Comparison of ENCODE assay signal across 31 mouse cellular contexts in genomic region chr5:104202351-104202750, GRCm38 (mm10). TPM values are rescaled to one million over a fixed set of nuclear protein-coding genes. Genes with fewer than 3 reads are reported as not detected.
DNase-seq lines count a peak whose midpoint lies in the region; ATAC-seq and TF ChIP-seq lines count a peak whose summit lies in the region.
"Had no signal": no experiment of that assay in that cellular context is flagged by ENCODE, and none has a peak within 500 bp of the region (broad histone marks: within the 10 kb centered on the region; RNA-seq: fewer than 3 reads in every experiment).

TSS of gene Dmp1 (plus strand) at chr5:104202613.

- peak; percentile 31 for DNase-seq in embryonic facial prominence, embryonic 14.5 days (ENCODE audit: low spot score)
- no peak for DNase-seq in embryonic facial prominence, embryonic 10.5 days (ENCODE audit: low spot score)
- no peak for DNase-seq in stomach, postnatal 0 days (ENCODE audit: low spot score)
- DNase-seq in liver, postnatal 0 days = no peak
- DNase-seq in forebrain, embryonic 10.5 days (ENCODE audit: extremely low spot score, low spot score) = no peak
- DNase-seq: B cell, adult 2 months; cerebellum, adult 9-10 months; cerebellum, postnatal 36 days; gastrocnemius, postnatal 36 days; heart, postnatal 14 days; kidney, adult 18-20 months; kidney, postnatal 25 days; left cerebral cortex, postnatal 4 days; right cerebral cortex, adult 18-20 months; spleen, adult 18-20 months had no signal

- ATAC-seq in embryonic facial prominence, embryonic 14.5 days (ENCODE audit: low read depth) = no peak
- no peak for ATAC-seq in stomach, embryonic 14.5 days (ENCODE audit: insufficient number of reproducible peaks, insufficient read depth, low FRiP score, low read depth)
- no peak for ATAC-seq in stomach, postnatal 0 days (ENCODE audit: low FRiP score, low TSS enrichment)
- no peak for ATAC-seq in embryonic facial prominence, embryonic 15.5 days (ENCODE audit: insufficient number of reproducible peaks, low FRiP score, low TSS enrichment, low read depth)
- ATAC-seq in liver, postnatal 0 days = no peak
- ATAC-seq: forebrain, embryonic 13.5 days; hindbrain, embryonic 16.5 days; midbrain, embryonic 16.5 days had no signal

- H3K4me3 ChIP-seq in embryonic facial prominence, embryonic 14.5 days (ENCODE audit: low read depth, low read length) = no peak within 1 kb of the TSS
- no peak within 1 kb of the TSS for H3K4me3 ChIP-seq in embryonic facial prominence, embryonic 10.5 days
- H3K4me3 ChIP-seq in stomach, embryonic 14.5 days (ENCODE audit: low read depth, low read length) = no peak within 1 kb of the TSS
- no peak within 1 kb of the TSS for H3K4me3 ChIP-seq in stomach, postnatal 0 days (ENCODE audit: low read depth, low read length)
- no peak within 1 kb of the TSS for H3K4me3 ChIP-seq in embryonic facial prominence, embryonic 15.5 days (replicated peaks)
- no peak within 1 kb of the TSS for H3K4me3 ChIP-seq in liver, postnatal 0 days (ENCODE audit: low read depth, low read length)
- H3K4me3 ChIP-seq in forebrain, embryonic 10.5 days = no peak within 1 kb of the TSS
- H3K4me3 ChIP-seq: embryonic facial prominence, embryonic 12.5 days; erythroblast, embryonic 14.5 days; forebrain, embryonic 13.5 days; heart, embryonic 13.5 days; kidney, embryonic 15.5 days; liver, embryonic 15.5 days; lung, embryonic 15.5 days; neural tube, embryonic 12.5 days had no signal

- H3K4me1 ChIP-seq in embryonic facial prominence, embryonic 14.5 days (ENCODE audit: control insufficient read depth, insufficient read depth, low read length) = peaks cover 9% of the 10 kb centered on the region
- H3K4me1 ChIP-seq in embryonic facial prominence, embryonic 10.5 days = peaks cover 2% of the 10 kb centered on the region; the same call in 1 of the 2 replicates
- no peaks in the 10 kb centered on the region for H3K4me1 ChIP-seq in stomach, embryonic 14.5 days (ENCODE audit: control insufficient read depth, insufficient read depth, low read length)
- H3K4me1 ChIP-seq in stomach, postnatal 0 days (replicated peaks; ENCODE audit: control insufficient read depth, insufficient read depth) = no peaks in the 10 kb centered on the region
- 0 out of 2 replicates have a peak, but pooled peaks cover 3% of the 10 kb centered on the region for H3K4me1 ChIP-seq in embryonic facial prominence, embryonic 15.5 days
- no peaks in the 10 kb centered on the region for H3K4me1 ChIP-seq in liver, postnatal 0 days (ENCODE audit: insufficient read depth)
- 0 out of 2 replicates have a peak, but pooled peaks cover 4% of the 10 kb centered on the region for H3K4me1 ChIP-seq in forebrain, embryonic 10.5 days
- H3K4me1 ChIP-seq: embryonic facial prominence, embryonic 12.5 days; forebrain, embryonic 13.5 days; heart, embryonic 13.5 days; kidney, embryonic 15.5 days; liver, embryonic 15.5 days; neural tube, embryonic 12.5 days had no signal

- H3K36me3 ChIP-seq in embryonic facial prominence, embryonic 14.5 days (ENCODE audit: control insufficient read depth, insufficient read depth, low read length) = no peaks in the 10 kb centered on the region
- H3K36me3 ChIP-seq in embryonic facial prominence, embryonic 10.5 days (replicated peaks) = no peaks in the 10 kb centered on the region
- no peaks in the 10 kb centered on the region for H3K36me3 ChIP-seq in stomach, embryonic 14.5 days (ENCODE audit: control insufficient read depth, insufficient read depth, low read length)
- H3K36me3 ChIP-seq in stomach, postnatal 0 days (ENCODE audit: control insufficient read depth, insufficient read depth, low read length) = no peaks in the 10 kb centered on the region
- no peaks in the 10 kb centered on the region for H3K36me3 ChIP-seq in embryonic facial prominence, embryonic 15.5 days
- no peaks in the 10 kb centered on the region for H3K36me3 ChIP-seq in liver, postnatal 0 days (replicated peaks; ENCODE audit: insufficient read depth, low read length)
- no peaks in the 10 kb centered on the region for H3K36me3 ChIP-seq in forebrain, embryonic 10.5 days (replicated peaks)
- H3K36me3 ChIP-seq: embryonic facial prominence, embryonic 12.5 days; G1E; heart, embryonic 13.5 days; kidney, embryonic 15.5 days; liver, embryonic 15.5 days; lung, embryonic 15.5 days; neural tube, embryonic 12.5 days had no signal

- WGBS in embryonic facial prominence, embryonic 14.5 days = 56% methylated on average over 5 of the region's 5 CpGs
- 82% methylated on average over 5 of the region's 5 CpGs for WGBS in embryonic facial prominence, embryonic 10.5 days
- 60% methylated on average over 5 of the region's 5 CpGs for WGBS in stomach, embryonic 14.5 days
- WGBS in stomach, postnatal 0 days = 48% methylated on average over 5 of the region's 5 CpGs
- WGBS in embryonic facial prominence, embryonic 15.5 days = 60% methylated on average over 5 of the region's 5 CpGs
- WGBS in liver, postnatal 0 days (ENCODE audit: insufficient replicate concordance) = 42% methylated on average over 5 of the region's 5 CpGs
- WGBS in forebrain, embryonic 10.5 days = 84% methylated on average over 5 of the region's 5 CpGs

- no peak for TF ChIP-seq CTCF in stomach, postnatal 0 days (IDR thresholded peaks at IDR 0.05; ENCODE audit: low read depth)
- TF ChIP-seq CTCF in liver, postnatal 0 days (IDR thresholded peaks at IDR 0.05; ENCODE audit: low read depth) = no peak

- H3K27ac ChIP-seq in embryonic facial prominence, embryonic 14.5 days (replicated peaks; ENCODE audit: low read depth, low read length) = no peak within 1 kb of the TSS
- no peak within 1 kb of the TSS for H3K27ac ChIP-seq in embryonic facial prominence, embryonic 10.5 days (replicated peaks)
- H3K27ac ChIP-seq in stomach, embryonic 14.5 days (ENCODE audit: low read length) = peak within 1 kb of the TSS; percentile 27; the same call in 1 of the 2 replicates
- no peak within 1 kb of the TSS for H3K27ac ChIP-seq in stomach, postnatal 0 days (replicated peaks)
- H3K27ac ChIP-seq in embryonic facial prominence, embryonic 15.5 days (replicated peaks) = no peak within 1 kb of the TSS
- H3K27ac ChIP-seq in liver, postnatal 0 days (ENCODE audit: low read depth) = no peak within 1 kb of the TSS
- no peak within 1 kb of the TSS for H3K27ac ChIP-seq in forebrain, embryonic 10.5 days
- H3K27ac ChIP-seq: embryonic facial prominence, embryonic 12.5 days; forebrain, embryonic 13.5 days; heart, embryonic 13.5 days; kidney, embryonic 15.5 days; liver, embryonic 15.5 days; lung, embryonic 15.5 days; neural tube, embryonic 12.5 days had no signal

- H3K9me3 ChIP-seq in embryonic facial prominence, embryonic 14.5 days (ENCODE audit: control insufficient read depth, low read length) = no peaks in the 10 kb centered on the region
- no peaks in the 10 kb centered on the region for H3K9me3 ChIP-seq in embryonic facial prominence, embryonic 10.5 days
- H3K9me3 ChIP-seq in stomach, embryonic 14.5 days (ENCODE audit: control insufficient read depth, low read depth, low read length) = no peaks in the 10 kb centered on the region
- H3K9me3 ChIP-seq in stomach, postnatal 0 days (ENCODE audit: control insufficient read depth, low read length) = no peaks in the 10 kb centered on the region
- no peaks in the 10 kb centered on the region for H3K9me3 ChIP-seq in embryonic facial prominence, embryonic 15.5 days (replicated peaks)
- no peaks in the 10 kb centered on the region for H3K9me3 ChIP-seq in liver, postnatal 0 days (ENCODE audit: low read length)
- no peaks in the 10 kb centered on the region for H3K9me3 ChIP-seq in forebrain, embryonic 10.5 days
- H3K9me3 ChIP-seq: embryonic facial prominence, embryonic 12.5 days; forebrain, embryonic 13.5 days; heart, embryonic 13.5 days; kidney, embryonic 15.5 days; liver, embryonic 15.5 days; lung, embryonic 15.5 days; neural tube, embryonic 12.5 days had no signal

- H3K27me3 ChIP-seq in embryonic facial prominence, embryonic 14.5 days (replicated peaks; ENCODE audit: control insufficient read depth, insufficient read depth, low read length) = no peaks in the 10 kb centered on the region
- H3K27me3 ChIP-seq in embryonic facial prominence, embryonic 10.5 days (replicated peaks; ENCODE audit: low read depth, poor library complexity, severe bottlenecking) = no peaks in the 10 kb centered on the region
- H3K27me3 ChIP-seq in stomach, embryonic 14.5 days (ENCODE audit: control insufficient read depth, insufficient read depth, low read length) = no peaks in the 10 kb centered on the region
- H3K27me3 ChIP-seq in stomach, postnatal 0 days (ENCODE audit: control insufficient read depth, insufficient read depth, low read length) = no peaks in the 10 kb centered on the region
- no peaks in the 10 kb centered on the region for H3K27me3 ChIP-seq in embryonic facial prominence, embryonic 15.5 days
- H3K27me3 ChIP-seq in liver, postnatal 0 days (ENCODE audit: insufficient read depth, low read length) = no peaks in the 10 kb centered on the region
- no peaks in the 10 kb centered on the region for H3K27me3 ChIP-seq in forebrain, embryonic 10.5 days (ENCODE audit: poor library complexity, severe bottlenecking)
- H3K27me3 ChIP-seq: embryonic facial prominence, embryonic 12.5 days; forebrain, embryonic 13.5 days; heart, embryonic 13.5 days; kidney, embryonic 15.5 days; liver, embryonic 15.5 days; lung, embryonic 15.5 days; neural tube, embryonic 12.5 days had no signal

- H3K4me2 ChIP-seq in embryonic facial prominence, embryonic 14.5 days (ENCODE audit: low read depth, low read length) = no peak within 1 kb of the TSS
- no peak within 1 kb of the TSS for H3K4me2 ChIP-seq in stomach, embryonic 14.5 days (replicated peaks; ENCODE audit: low read depth, low read length)
- H3K4me2 ChIP-seq in stomach, postnatal 0 days (replicated peaks; ENCODE audit: low read depth) = no peak within 1 kb of the TSS
- no peak within 1 kb of the TSS for H3K4me2 ChIP-seq in embryonic facial prominence, embryonic 15.5 days (replicated peaks)
- H3K4me2 ChIP-seq in liver, postnatal 0 days (ENCODE audit: low read depth, low read length) = no peak within 1 kb of the TSS
- H3K4me2 ChIP-seq: embryonic facial prominence, embryonic 12.5 days; forebrain, embryonic 13.5 days; heart, embryonic 13.5 days; kidney, embryonic 15.5 days; liver, embryonic 15.5 days; lung, embryonic 15.5 days; midbrain, embryonic 11.5 days; neural tube, embryonic 12.5 days had no signal

- TF ChIP-seq EP300 in stomach, postnatal 0 days (optimal IDR thresholded peaks at IDR 0.05) = no peak
- TF ChIP-seq EP300 in liver, postnatal 0 days (IDR thresholded peaks at IDR 0.05; ENCODE audit: low read depth) = no peak

- no peak within 1 kb of the TSS for H3K9ac ChIP-seq in embryonic facial prominence, embryonic 14.5 days (ENCODE audit: low read depth, low read length)
- no peak within 1 kb of the TSS for H3K9ac ChIP-seq in stomach, embryonic 14.5 days (replicated peaks; ENCODE audit: low read depth, low read length)
- no peak within 1 kb of the TSS for H3K9ac ChIP-seq in stomach, postnatal 0 days (ENCODE audit: low read length)
- H3K9ac ChIP-seq in embryonic facial prominence, embryonic 15.5 days = no peak within 1 kb of the TSS
- H3K9ac ChIP-seq in liver, postnatal 0 days (replicated peaks) = no peak within 1 kb of the TSS
- H3K9ac ChIP-seq: embryonic facial prominence, embryonic 12.5 days; forebrain, embryonic 13.5 days; heart, embryonic 13.5 days; kidney, embryonic 15.5 days; liver, embryonic 15.5 days; lung, embryonic 15.5 days; neural tube, embryonic 12.5 days had no signal

RNA-seq across cellular contexts. Expression of gene Dmp1, which starts in this region (rescaled TPM):
- polyA plus RNA-seq in embryonic facial prominence, embryonic 14.5 days (2014; fragmentation: Nextera tagmentation; extraction: Ambion mirVana) = 19.3 and 21.1 TPM in 2 replicates
- polyA plus RNA-seq in embryonic facial prominence, embryonic 10.5 days (2016; fragmentation: Nextera tagmentation; extraction: Ambion mirVana) = 0.06 and 0.09 TPM in 2 replicates
- 0.68 and 0.70 TPM in 2 replicates for polyA plus RNA-seq in stomach, embryonic 14.5 days (2014; fragmentation: Nextera tagmentation; extraction: Ambion mirVana)
- polyA plus RNA-seq in stomach, postnatal 0 days (2015; fragmentation: Nextera tagmentation; extraction: Ambion mirVana) = 0.46 and 0.48 TPM in 2 replicates
- polyA plus RNA-seq in embryonic facial prominence, embryonic 15.5 days (2015; fragmentation: Nextera tagmentation; extraction: Ambion mirVana) = 27.4 and 33.7 TPM in 2 replicates
- polyA plus RNA-seq in liver, postnatal 0 days (2015; fragmentation: Nextera tagmentation; extraction: Ambion mirVana) = not detected in 2 replicates
- polyA plus RNA-seq in forebrain, embryonic 10.5 days (2016; fragmentation: Nextera tagmentation; extraction: Ambion mirVana) = 0.17 and 0.26 TPM in 2 replicates
- polyA plus RNA-seq: erythroblast, embryonic 14.5 days; G1E; liver, adult 2 months; liver, embryonic 15.5 days; testis, adult 2 months had no signal

Comparison
In these comparisons a context has a peak if more than half of its experiments do, and no peak if none do; other contexts are left out.
1. RNA of gene Dmp1 (polyA plus RNA-seq): 27.4 to 33.7 TPM in embryonic facial prominence, embryonic 15.5 days and 19.3 to 21.1 TPM in embryonic facial prominence, embryonic 14.5 days; 0.68 to 0.70 TPM in stomach, embryonic 14.5 days, 0.46 to 0.48 TPM in stomach, postnatal 0 days, 0.17 to 0.26 TPM in forebrain, embryonic 10.5 days, 0.06 to 0.09 TPM in embryonic facial prominence, embryonic 10.5 days and not detected in liver, postnatal 0 days; every median in the first group is over 10 times any median in the second.